Mouse (Mus musculus) CH12.LX (cell line): ENCODE results near the gene Gm45623. TPM values are rescaled to one million over a fixed set of nuclear protein-coding genes. Genes with fewer than 3 reads are reported as not detected.

Experiments
- DNase-seq: peaks from one replicate; pipeline ENCODE4 v3.0.0-alpha.2; 2013; ENCODE audit errors: extremely low read depth
- H3K27ac ChIP-seq: 2 replicates; pipeline ENCODE4 v1.5.1; 2012; ENCODE audit warnings: low read depth, mild to moderate bottlenecking, control low read depth, moderate library complexity; ENCODE audit not compliant: insufficient read depth
- H3K27me3 ChIP-seq: replicated peaks from 2 replicates; pipeline ENCODE3; 2012; ENCODE audit warnings: inconsistent platforms
- H3K36me3 ChIP-seq, 2 experiments: replicated peaks in 1 of 2; 2 replicates each; pipeline versions ENCODE3 to v1.6.1; 2012; ENCODE audit warnings: inconsistent platforms in 1 of 2, low read length in 1 of 2, mild to moderate bottlenecking in 1 of 2, mixed read lengths in 1 of 2, moderate library complexity in 1 of 2; ENCODE audit not compliant: control insufficient read depth in 1 of 2, insufficient read depth in 1 of 2
- H3K4me1 ChIP-seq, 2 experiments: 2 replicates each; pipeline ENCODE4 v1.6.1; 2012; ENCODE audit warnings: inconsistent platforms in 1 of 2, moderate library complexity in 1 of 2; ENCODE audit not compliant: insufficient read depth in 2 of 2, control insufficient read depth in 1 of 2
- H3K4me2 ChIP-seq: 2 replicates; pipeline ENCODE4 v1.6.1; 2012; ENCODE audit warnings: low read depth, mild to moderate bottlenecking, control low read depth; ENCODE audit not compliant: poor library complexity, insufficient read depth, severe bottlenecking
- H3K4me3 ChIP-seq, 3 experiments: fragments of 150-350 bp in 1 of 3; sonication (generic) in 1 of 3; replicated peaks in 1 of 3; 2 replicates each; pipeline versions ENCODE3 to v1.5.1; 2011 to 2012; ENCODE audit warnings: low read depth in 2 of 3, low read length in 2 of 3, mild to moderate bottlenecking in 2 of 3, moderate library complexity in 2 of 3, control low read depth in 1 of 3, improper control_type of control experiment in 1 of 3, inconsistent platforms in 1 of 3, mixed read lengths in 1 of 3; ENCODE audit not compliant: poor library complexity in 1 of 3
- H3K79me2 ChIP-seq: replicated peaks from 2 replicates; pipeline ENCODE4 v1.6.1; 2012; ENCODE audit warnings: mild to moderate bottlenecking, moderate library complexity; ENCODE audit not compliant: control insufficient read depth, poor library complexity, insufficient read depth, severe bottlenecking; ENCODE audit errors: extremely low read depth
- H3K9ac ChIP-seq: 2 replicates; pipeline ENCODE4 v1.6.1; 2012; ENCODE audit warnings: low read depth, mild to moderate bottlenecking, control low read depth, moderate library complexity; ENCODE audit not compliant: insufficient read depth
- H3K9me3 ChIP-seq: replicated peaks from 2 replicates; pipeline ENCODE3; 2012; ENCODE audit warnings: low read length, inconsistent platforms, mixed read lengths
- CTCF ChIP-seq, 2 experiments: IDR thresholded peaks in 1 of 2; conservative IDR thresholded peaks in 1 of 2; 2 replicates each; pipeline ENCODE4 v1.5.1; 2011 to 2012; ENCODE audit warnings: low read depth in 2 of 2, low read length in 2 of 2, improper control_type of control experiment in 1 of 2, inconsistent platforms in 1 of 2, mild to moderate bottlenecking in 1 of 2, moderate library complexity in 1 of 2
- EP300 ChIP-seq: IDR thresholded peaks from 2 replicates; pipeline ENCODE4 v1.6.1; 2011; ENCODE audit warnings: low read length, improper control_type of control experiment
- GABPA ChIP-seq: IDR thresholded peaks from 2 replicates; pipeline ENCODE4 v1.6.1; 2012; ENCODE audit warnings: low read depth, low read length, improper control_type of control experiment, inconsistent platforms; ENCODE audit not compliant: insufficient replicate concordance
- JUND ChIP-seq: conservative IDR thresholded peaks from 2 replicates; pipeline ENCODE4 v1.6.1; 2011; ENCODE audit warnings: low read depth, low read length, improper control_type of control experiment
- NRF1 ChIP-seq: IDR thresholded peaks from 2 replicates; pipeline ENCODE4 v1.6.1; 2014; ENCODE audit warnings: low read depth, mild to moderate bottlenecking, inconsistent platforms, low read length, improper control_type of control experiment, moderate library complexity
- PAX5 ChIP-seq: IDR thresholded peaks from 2 replicates; pipeline ENCODE4 v1.6.1; 2012; ENCODE audit warnings: low read length, inconsistent platforms, mixed read lengths
- RCOR1 ChIP-seq: conservative IDR thresholded peaks from 2 replicates; pipeline ENCODE4 v1.6.1; 2012; ENCODE audit warnings: low read depth, mild to moderate bottlenecking, inconsistent platforms, low read length, improper control_type of control experiment
- SMC3 ChIP-seq: IDR thresholded peaks from 2 replicates; pipeline ENCODE4 v1.6.1; 2011; ENCODE audit warnings: low read depth, low read length, improper control_type of control experiment
- TBP ChIP-seq: conservative IDR thresholded peaks from 2 replicates; pipeline ENCODE4 v1.6.1; 2011; ENCODE audit warnings: low read depth, low read length, improper control_type of control experiment
- UBTF ChIP-seq: IDR thresholded peaks from 2 replicates; pipeline ENCODE4 v1.6.1; 2012; ENCODE audit warnings: low read depth, mild to moderate bottlenecking, inconsistent platforms, low read length, improper control_type of control experiment, moderate library complexity
- ZKSCAN1 ChIP-seq: IDR thresholded peaks from 2 replicates; pipeline ENCODE4 v1.6.1; 2012; ENCODE audit warnings: low read depth, inconsistent platforms, low read length, improper control_type of control experiment, borderline replicate concordance
- ZNF384 ChIP-seq: IDR thresholded peaks from 2 replicates; pipeline ENCODE4 v1.6.1; 2012; ENCODE audit warnings: low read depth, low read length, improper control_type of control experiment, inconsistent platforms
- dilution Hi-C: fragments of 300-500 bp; cut with MboI; formaldehyde crosslinking; loops from 2 replicates; pipeline ENCODE4 v1.14.3; 2020; ENCODE audit warnings: low sequenced_read_pairs; ENCODE audit not compliant: extremely low pct_unique_long_range_greater_than_20kb, extremely low pct_ligation_motif_present
- in situ Hi-C: fragments of 300-500 bp; cut with MboI; formaldehyde crosslinking; loops from 3 replicates; pipeline ENCODE4 v1.14.3; 2019; ENCODE audit warnings: low sequenced_read_pairs, low pct_ligation_motif_present, low pct_unique_long_range_greater_than_20kb, mixed read lengths
- polyA plus RNA-seq: library from polyadenylated mRNA; unstranded; fragments of >175 nt; gene quantifications from 2 replicates; pipeline ENCODE4 v1.2.1, GENCODE M21; 2012; ENCODE audit warnings: low read depth; ENCODE audit not compliant: insufficient read length
- total RNA-seq, 2 experiments: library from RNA; depleted of rRNA; stranded (reverse); fragments of 300-350 nt in 1 of 2; fragments of >200 nt in 1 of 2; gene quantifications; 2 replicates each; pipeline ENCODE4 v1.2.3; 2012 to 2014

Gene Gm45623
- total and polyA plus RNA-seq, 3 experiments = not detected

DNA sequence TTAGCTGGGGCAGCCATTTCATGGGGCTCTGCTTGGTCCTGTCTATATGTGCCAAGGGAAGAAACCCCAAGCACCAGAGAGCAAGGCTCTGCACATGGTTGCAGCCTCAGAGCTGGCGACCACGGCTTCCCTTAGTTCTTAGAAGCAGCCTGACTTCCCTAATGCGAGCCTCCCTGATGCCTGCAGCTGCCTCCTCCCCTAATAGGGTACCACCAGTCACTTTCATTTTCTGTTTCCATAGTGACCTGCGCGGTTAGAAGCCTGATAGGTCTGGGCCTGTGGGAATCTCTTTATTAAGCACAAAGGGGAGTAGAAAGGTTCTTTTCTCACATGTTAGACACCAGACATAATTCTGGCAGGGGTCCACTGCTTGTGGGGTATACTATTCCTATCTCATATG is 20.7 kb upstream of the Gm45623 start:
- peaks cover 6% of the 10 kb centered on the region for H3K9me3 ChIP-seq
- no peak overlapping the region for H3K4me3 ChIP-seq
- H3K27me3 ChIP-seq = peaks cover 24% of the 10 kb centered on the region
- H3K4me1 ChIP-seq = peaks cover 0 to 11% of the 10 kb centered on the region in 2 experiments; a peak in 1 of 4 replicates
- peak overlapping the region; percentile 12; the same call in 1 of the 2 replicates for H3K4me2 ChIP-seq
- H3K27ac ChIP-seq = no peak overlapping the region
- in situ Hi-C loops (no loop called here), dilution Hi-C loops (no loop called here)
- DNase-seq = peak; percentile 51
- TF ChIP-seq ZNF384 = no peak
- no peak for TF ChIP-seq GABPA
- TF ChIP-seq PAX5 = no peak
- H3K79me2 ChIP-seq = no peaks in the 10 kb centered on the region
- H3K9ac ChIP-seq = no peak overlapping the region
- H3K36me3 ChIP-seq = no peaks in the 10 kb centered on the region

- peaks cover 24% of the 10 kb centered on the region for H3K27me3 ChIP-seq
- peaks cover 4% of the 10 kb centered on the region for H3K9me3 ChIP-seq
- H3K4me3 ChIP-seq = no peak overlapping the region
- in situ Hi-C loops (no loop called here), dilution Hi-C loops (no loop called here)
- H3K4me2 ChIP-seq = no peak overlapping the region
- TF ChIP-seq UBTF (no peak), NRF1 (no peak), SMC3 (no peak)
- H3K79me2 ChIP-seq = no peaks in the 10 kb centered on the region
- H3K36me3 ChIP-seq = no peaks in the 10 kb centered on the region
- H3K4me1 ChIP-seq = peaks cover 0 to 11% of the 10 kb centered on the region in 2 experiments; a peak in 1 of 4 replicates
- H3K27ac ChIP-seq = no peak overlapping the region
- DNase-seq = no peak
- no peak overlapping the region for H3K9ac ChIP-seq
Measured at GRCm38 (mm10) chr13:56773262-56773870, 19.7 kb upstream of the Gm45623 start.

- dilution Hi-C loops (no loop called here), in situ Hi-C loops (no loop called here)
- no peak overlapping the region for H3K4me2 ChIP-seq
- peak; percentile 75 for TF ChIP-seq ZKSCAN1
- no peak for TF ChIP-seq RCOR1
- no peak for TF ChIP-seq JUND
- no peak for TF ChIP-seq EP300
- no peak for TF ChIP-seq TBP
- peak in 1 of 2 experiments; percentile 21; a peak in 1 of 4 replicates for TF ChIP-seq CTCF (conservative IDR thresholded peaks at IDR 0.05 in 1 of 2, IDR thresholded peaks at IDR 0.05 in 1 of 2; ENCODE audit: low read depth in 2 of 2, low read length in 2 of 2)
- TF ChIP-seq, all 38 proteins: peak for 2
- Histone ChIP-seq H3K27me3 (peaks cover 24% of the 10 kb centered on the region), H3K9me3 (peaks cover 4% of the 10 kb centered on the region), H3K4me3 (no peak overlapping the region), H3K79me2 (no peaks in the 10 kb centered on the region), H3K27ac (no peak overlapping the region), H3K9ac (no peak overlapping the region), H3K4me1 (peaks cover 0 to 11% of the 10 kb centered on the region in 2 experiments; a peak in 1 of 4 replicates), H3K36me3 (no peaks in the 10 kb centered on the region)
- DNase-seq = no peak
Measured at GRCm38 (mm10) chr13:56772592-56772991, 19.0 kb upstream of the Gm45623 start.
